Comparison of ENCODE assay signal across 20 mouse cellular contexts in genomic region chr12:75545431-75545925, GRCm38 (mm10). TPM values are rescaled to one million over a fixed set of nuclear protein-coding genes. Genes with fewer than 3 reads are reported as not detected.
DNase-seq lines count a peak whose midpoint lies in the region; ATAC-seq lines count a peak whose summit lies in the region.
"Had no signal": no experiment of that assay in that cellular context is flagged by ENCODE, and none has a peak within 500 bp of the region (broad histone marks: within the 10 kb centered on the region; RNA-seq: fewer than 3 reads in every experiment).

No protein-coding gene starts in this region.

- H3K4me2 ChIP-seq in kidney, embryonic 16.5 days (replicated peaks; ENCODE audit: low read depth, low read length) = no peak overlapping the region
- H3K4me2 ChIP-seq in midbrain, embryonic 11.5 days = no peak overlapping the region
- H3K4me2 ChIP-seq: embryonic facial prominence, embryonic 13.5 days; heart, embryonic 11.5 days; heart, embryonic 15.5 days; hindbrain, embryonic 14.5 days had no signal

- no peak for ATAC-seq in kidney, embryonic 16.5 days (ENCODE audit: low FRiP score, low TSS enrichment)
- no peak for ATAC-seq in midbrain, embryonic 11.5 days (ENCODE audit: low FRiP score)
- ATAC-seq: forebrain, embryonic 14.5 days had no signal

- no peak overlapping the region for H3K9ac ChIP-seq in kidney, embryonic 16.5 days (replicated peaks; ENCODE audit: low read length)
- no peak overlapping the region for H3K9ac ChIP-seq in midbrain, embryonic 11.5 days (ENCODE audit: low read length)
- H3K9ac ChIP-seq: embryonic facial prominence, embryonic 13.5 days; heart, embryonic 15.5 days; hindbrain, embryonic 14.5 days had no signal

- WGBS in kidney, embryonic 16.5 days = 88% methylated on average over 4 of the region's 4 CpGs
- WGBS in midbrain, embryonic 11.5 days = 97% methylated on average over 4 of the region's 4 CpGs
- WGBS in midbrain, embryonic 10.5 days = 91% methylated on average over 4 of the region's 4 CpGs

- intact Hi-C loops in heart, postnatal 36 days (cut with DNase I) = no loop called here

- H3K27ac ChIP-seq in kidney, embryonic 16.5 days (ENCODE audit: low read length) = no peak overlapping the region
- no peak overlapping the region for H3K27ac ChIP-seq in midbrain, embryonic 11.5 days (ENCODE audit: low read depth, low read length)
- H3K27ac ChIP-seq in midbrain, embryonic 10.5 days (replicated peaks) = no peak overlapping the region
- H3K27ac ChIP-seq: embryonic facial prominence, embryonic 13.5 days; forebrain, embryonic 10.5 days; heart, adult 2 months; heart, embryonic 15.5 days; hindbrain, embryonic 10.5 days; hindbrain, embryonic 14.5 days had no signal

- peak; percentile 56 for DNase-seq in heart, adult 11 months
- no peak for DNase-seq in heart, postnatal 36 days
- DNase-seq in kidney, adult 9 months = peak; percentile 50
- peak; percentile 69 for DNase-seq in midbrain, embryonic 11.5 days (ENCODE audit: low spot score, missing footprints)
- DNase-seq in midbrain, embryonic 10.5 days (ENCODE audit: low spot score) = no peak
- DNase-seq in MN1 (ENCODE audit: low spot score) = no peak
- no peak for DNase-seq in right cerebral cortex, postnatal 14 days
- DNase-seq: adrenal gland, postnatal 10 days; cerebellum, adult 11-12 months; cerebellum, adult 9-10 months; heart, adult 2 months; heart, postnatal 14 days had no signal

- H3K36me3 ChIP-seq in kidney, embryonic 16.5 days (ENCODE audit: insufficient read depth, low read length) = no peaks in the 10 kb centered on the region
- no peaks in the 10 kb centered on the region for H3K36me3 ChIP-seq in midbrain, embryonic 11.5 days (ENCODE audit: control insufficient read depth, insufficient read depth, low read length)
- no peaks in the 10 kb centered on the region for H3K36me3 ChIP-seq in midbrain, embryonic 10.5 days
- H3K36me3 ChIP-seq: embryonic facial prominence, embryonic 13.5 days; forebrain, embryonic 10.5 days; heart, embryonic 15.5 days; hindbrain, embryonic 10.5 days had no signal

- no peaks in the 10 kb centered on the region for H3K9me3 ChIP-seq in kidney, embryonic 16.5 days (ENCODE audit: low read length)
- H3K9me3 ChIP-seq in midbrain, embryonic 11.5 days (ENCODE audit: control insufficient read depth, low read length) = no peaks in the 10 kb centered on the region
- H3K9me3 ChIP-seq in midbrain, embryonic 10.5 days (replicated peaks) = no peaks in the 10 kb centered on the region
- H3K9me3 ChIP-seq: embryonic facial prominence, embryonic 13.5 days; forebrain, embryonic 10.5 days; heart, embryonic 15.5 days; hindbrain, embryonic 10.5 days had no signal

- H3K27me3 ChIP-seq in kidney, embryonic 16.5 days (ENCODE audit: insufficient read depth, low read length) = no peaks in the 10 kb centered on the region
- no peaks in the 10 kb centered on the region for H3K27me3 ChIP-seq in midbrain, embryonic 11.5 days (ENCODE audit: control insufficient read depth, insufficient read depth, low read length)
- H3K27me3 ChIP-seq in midbrain, embryonic 10.5 days (ENCODE audit: low read depth, poor library complexity, severe bottlenecking) = no peaks in the 10 kb centered on the region
- H3K27me3 ChIP-seq: embryonic facial prominence, embryonic 13.5 days; heart, embryonic 15.5 days had no signal

- no peak overlapping the region for H3K4me3 ChIP-seq in kidney, embryonic 16.5 days (ENCODE audit: low read length)
- no peak overlapping the region for H3K4me3 ChIP-seq in midbrain, embryonic 11.5 days (ENCODE audit: low read depth, low read length)
- no peak overlapping the region for H3K4me3 ChIP-seq in midbrain, embryonic 10.5 days
- H3K4me3 ChIP-seq: embryonic facial prominence, embryonic 13.5 days; forebrain, embryonic 10.5 days; heart, adult 2 months; heart, embryonic 15.5 days; hindbrain, embryonic 10.5 days had no signal

- H3K4me1 ChIP-seq in kidney, embryonic 16.5 days (ENCODE audit: insufficient read depth, low read length) = peaks cover 16% of the 10 kb centered on the region; the same call in 1 of the 2 replicates
- H3K4me1 ChIP-seq in midbrain, embryonic 11.5 days (ENCODE audit: control insufficient read depth, insufficient read depth, low read length) = no peaks in the 10 kb centered on the region
- H3K4me1 ChIP-seq in midbrain, embryonic 10.5 days = peaks cover 5% of the 10 kb centered on the region; the same call in 1 of the 2 replicates

RNA-seq across cellular contexts. Expression of gene Ppp2r5e, which starts 50.6 kb away (rescaled TPM):
- total RNA-seq in heart, postnatal 36 days (2021) = 10 to 100 TPM; 32.4 to 32.8 TPM
- polyA plus RNA-seq in kidney, embryonic 16.5 days (2015; fragmentation: Nextera tagmentation; extraction: Ambion mirVana) = 10.1 and 11.8 TPM in 2 replicates
- polyA plus RNA-seq in midbrain, embryonic 11.5 days (2014; fragmentation: Nextera tagmentation; extraction: Ambion mirVana) = 22.3 and 24.7 TPM in 2 replicates
- polyA plus RNA-seq in midbrain, embryonic 10.5 days (2016; fragmentation: Nextera tagmentation; extraction: Ambion mirVana) = 15.0 and 16.2 TPM in 2 replicates

Comparison
In these comparisons a context has a peak if more than half of its experiments do, and no peak if none do; other contexts are left out.
1. DNase-seq: peak in heart, adult 11 months (single experiment), kidney, adult 9 months (single experiment) and midbrain, embryonic 11.5 days (single experiment); none in heart, postnatal 36 days (0 of 2), midbrain, embryonic 10.5 days (single experiment), MN1 (single experiment) and right cerebral cortex, postnatal 14 days (single experiment).